Mouse (Mus musculus) T-cell, adult 2 months (primary cell): Measurements from ENCODE around the gene Egln2.

Source experiments
- DNase-seq: peaks from one replicate; pipeline ENCODE4 v3.0.0; 2022; ENCODE audit warnings: low spot score

The Egln2 gene

DNA sequence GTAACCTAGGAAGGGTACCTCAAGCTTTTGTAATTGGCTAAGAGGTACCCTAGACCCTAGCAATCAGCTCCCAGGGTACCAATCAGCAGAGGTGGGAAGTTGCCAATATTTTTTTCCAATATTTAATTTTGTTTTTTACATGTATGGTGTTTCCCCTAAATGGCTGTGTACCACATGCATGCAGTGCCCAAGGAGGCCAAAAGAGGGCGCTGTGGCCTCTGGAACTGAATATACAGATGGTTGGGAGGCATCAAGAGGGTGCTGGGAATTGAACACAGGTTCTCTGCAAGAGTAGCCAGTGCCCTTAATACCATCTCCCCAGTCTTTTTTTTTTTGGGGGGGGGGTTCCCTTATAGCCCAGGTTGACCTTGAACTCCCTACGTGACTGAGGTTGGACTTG is 35.2 kb downstream of the Egln2 start:
- no peak for DNase-seq

DNA sequence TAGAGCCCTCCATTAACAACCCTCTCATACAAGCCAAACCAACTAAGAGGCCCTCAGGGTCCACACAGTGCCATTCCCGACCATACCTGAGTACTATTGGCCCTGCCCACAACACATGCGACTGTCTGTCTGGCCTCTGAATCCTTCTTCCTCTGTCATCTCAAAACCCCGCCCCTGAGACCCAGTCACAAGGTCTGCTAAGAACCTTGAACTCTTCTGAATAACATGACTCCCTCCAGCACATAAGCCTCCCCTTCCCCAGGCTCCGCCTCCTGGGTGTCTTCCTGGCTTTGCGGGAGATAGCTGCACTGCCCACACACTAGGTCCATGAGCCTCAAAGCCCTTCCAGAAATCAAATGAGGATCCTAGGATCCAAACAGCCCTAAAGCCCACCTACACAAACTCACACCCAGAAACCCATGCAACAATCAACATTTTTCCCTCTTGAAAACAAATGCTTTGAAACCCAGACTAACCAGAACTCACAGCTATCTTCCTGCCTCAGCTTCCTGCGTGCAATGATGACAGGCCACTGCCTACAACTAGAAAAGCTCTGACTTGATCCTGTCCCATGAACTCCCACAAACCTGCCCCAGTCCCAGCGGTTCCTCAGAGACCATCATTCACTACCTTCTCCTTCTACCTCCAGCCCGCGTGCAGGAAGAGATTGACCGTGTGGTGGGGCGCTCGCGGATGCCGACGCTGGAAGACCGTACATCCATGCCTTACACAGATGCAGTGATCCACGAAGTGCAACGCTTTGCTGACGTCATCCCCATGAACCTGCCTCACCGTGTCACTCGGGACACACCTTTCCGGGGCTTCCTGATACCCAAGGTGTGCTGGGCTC is 35.9 kb downstream of the Egln2 start:
- DNase-seq: no peak

DNA sequence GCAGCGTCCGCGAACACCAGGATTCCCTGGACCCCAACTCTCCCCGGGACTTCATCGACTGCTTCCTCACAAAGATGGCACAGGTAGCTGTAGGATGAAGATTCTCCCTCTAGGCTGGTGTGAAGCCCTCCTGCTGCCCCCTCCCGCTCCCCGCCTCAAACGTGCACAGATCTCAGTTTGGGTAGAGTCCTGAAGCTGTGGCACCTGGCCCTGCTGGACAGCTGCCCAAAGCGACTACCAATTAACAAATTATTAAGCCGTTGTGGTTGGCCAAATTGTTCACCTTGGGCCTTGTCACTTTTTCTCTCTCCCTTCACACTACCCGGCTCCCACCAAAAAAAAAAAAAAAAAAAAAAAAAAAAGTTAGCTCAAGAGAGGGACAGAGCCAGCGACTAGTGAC is 36.8 kb downstream of the Egln2 start:
- no peak for DNase-seq

DNA sequence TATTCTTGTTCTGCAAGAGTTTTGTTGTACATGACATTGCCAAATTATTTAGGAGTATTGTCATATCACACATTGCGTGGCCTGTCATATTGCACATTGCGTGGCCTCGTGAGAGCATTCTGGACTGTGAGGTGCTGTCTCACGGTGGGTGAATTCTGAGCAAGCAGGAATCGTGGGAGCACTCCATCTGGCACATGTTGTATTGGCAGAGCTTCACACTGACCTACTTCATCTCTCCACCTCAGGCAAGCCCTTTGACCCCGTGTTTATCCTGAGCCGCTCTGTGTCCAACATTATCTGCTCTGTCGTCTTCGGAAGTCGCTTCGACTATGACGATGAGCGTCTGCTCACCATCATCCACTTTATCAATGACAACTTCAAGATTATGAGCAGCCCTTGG is 37.7 kb downstream of the Egln2 start:
- no peak for DNase-seq

DNA sequence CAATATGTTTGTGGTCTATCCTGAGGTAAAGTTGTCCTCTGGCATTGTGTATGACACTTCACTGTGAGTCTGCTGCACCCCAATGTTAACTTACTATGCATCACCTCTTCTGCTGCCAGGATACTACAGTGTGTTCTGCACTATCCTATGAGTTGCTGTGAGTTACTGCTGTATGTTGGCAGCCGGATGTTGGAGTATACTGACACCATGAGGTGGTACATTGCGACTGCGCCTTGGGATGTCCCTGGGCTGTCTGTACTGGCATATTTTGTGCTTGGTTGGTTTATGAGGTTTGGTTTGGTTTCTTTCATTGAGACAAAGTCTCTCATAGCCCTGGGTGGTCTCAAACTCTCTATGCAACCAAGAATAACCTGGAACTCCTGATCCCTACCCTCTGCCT is 38.4 kb downstream of the Egln2 start:
- DNase-seq: no peak

DNA sequence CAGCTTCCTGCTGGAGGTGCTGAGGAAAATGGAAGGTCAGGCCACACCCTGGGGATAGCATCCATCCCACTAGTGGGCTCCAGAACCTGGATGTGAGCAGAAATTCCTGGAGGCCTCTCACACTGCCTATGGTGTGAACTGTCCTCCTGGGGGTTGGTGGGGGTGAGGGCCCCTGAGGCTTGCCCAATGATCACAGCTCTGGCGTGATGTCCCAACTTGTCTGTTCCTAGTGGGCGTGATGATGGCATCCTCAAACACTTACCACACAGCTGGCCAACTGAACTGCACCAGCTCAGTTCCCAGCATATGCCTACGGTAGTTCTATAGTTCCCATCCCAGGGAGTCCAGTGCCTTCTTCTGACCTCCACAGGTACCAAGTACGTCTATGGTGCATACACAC is 41.6 kb downstream of the Egln2 start:
- DNase-seq: no peak

DNA sequence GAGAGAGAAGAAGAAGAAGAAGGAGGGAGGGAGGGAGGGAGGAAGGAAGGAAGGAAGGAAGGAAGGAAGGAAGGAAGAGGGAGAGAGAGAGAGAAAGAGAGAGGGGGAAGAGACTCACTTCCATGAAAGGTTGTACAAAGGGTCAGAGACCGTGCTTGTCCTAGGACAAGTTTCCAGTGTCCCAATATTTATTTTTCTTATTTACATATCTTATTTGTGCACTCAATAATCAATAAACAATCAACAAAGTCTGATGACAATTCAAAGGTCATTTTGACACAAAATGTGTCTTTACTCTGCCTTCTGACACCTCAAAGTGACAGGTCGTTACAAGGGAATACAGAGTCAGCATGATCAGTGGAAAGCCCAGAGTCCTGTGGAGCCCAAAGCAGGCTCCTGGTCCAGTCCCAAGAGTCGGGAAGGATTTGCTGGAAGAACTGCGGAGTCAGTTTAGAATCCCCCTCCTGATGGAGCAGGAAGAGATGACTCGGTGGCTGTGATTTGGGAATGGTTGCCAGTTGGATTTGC is 42.2 kb downstream of the Egln2 start:
- DNase-seq: no peak

DNA sequence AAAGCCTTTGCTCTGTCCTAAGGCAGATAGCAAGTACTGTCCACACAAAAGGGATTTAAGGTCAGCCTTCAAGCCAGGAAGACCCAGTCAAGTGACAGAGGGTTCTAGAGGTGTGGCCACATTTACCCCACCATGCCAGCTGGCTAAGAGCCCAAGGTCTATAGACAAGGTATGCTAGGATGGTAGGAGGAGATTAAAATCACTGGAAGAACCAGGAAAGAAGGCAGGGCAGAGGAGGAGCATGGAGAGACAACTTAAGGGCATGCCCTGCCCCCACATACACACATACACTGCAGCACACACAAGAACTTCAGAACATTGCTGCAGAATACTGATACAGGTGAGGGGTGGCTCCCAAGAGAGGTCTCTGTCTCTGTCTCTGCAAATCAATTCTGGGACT is 46.9 kb downstream of the Egln2 start, which contains the start of gene Cyp2f2:
TSS of gene Cyp2f2 (plus strand) at position 234 of the 400 bp plus-strand sequence.
- no peak for DNase-seq

DNA sequence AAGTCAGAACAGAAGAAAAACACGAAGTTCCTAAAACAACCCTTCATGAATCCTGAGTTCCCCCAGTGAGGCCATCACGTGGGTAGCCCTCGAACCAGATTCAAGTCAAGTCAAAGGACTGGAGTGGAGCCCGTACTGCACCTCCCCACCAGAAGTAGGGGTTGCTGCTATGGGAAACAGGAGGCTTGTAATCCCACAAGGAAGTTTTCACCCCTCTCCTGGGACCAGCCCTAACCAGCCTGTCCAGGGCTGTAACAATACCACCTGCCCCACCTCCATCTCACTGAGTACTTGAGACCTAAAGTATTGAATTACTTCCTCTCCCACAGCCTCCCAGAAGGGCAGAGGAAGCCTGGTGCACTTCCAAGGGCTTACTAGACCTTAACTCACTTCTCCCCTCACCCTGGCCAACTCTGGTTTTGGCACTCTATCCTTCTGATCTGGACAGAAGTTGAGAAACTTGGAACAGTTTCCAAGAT is 48.5 kb downstream of the Egln2 start:
- DNase-seq: no peak

DNA sequence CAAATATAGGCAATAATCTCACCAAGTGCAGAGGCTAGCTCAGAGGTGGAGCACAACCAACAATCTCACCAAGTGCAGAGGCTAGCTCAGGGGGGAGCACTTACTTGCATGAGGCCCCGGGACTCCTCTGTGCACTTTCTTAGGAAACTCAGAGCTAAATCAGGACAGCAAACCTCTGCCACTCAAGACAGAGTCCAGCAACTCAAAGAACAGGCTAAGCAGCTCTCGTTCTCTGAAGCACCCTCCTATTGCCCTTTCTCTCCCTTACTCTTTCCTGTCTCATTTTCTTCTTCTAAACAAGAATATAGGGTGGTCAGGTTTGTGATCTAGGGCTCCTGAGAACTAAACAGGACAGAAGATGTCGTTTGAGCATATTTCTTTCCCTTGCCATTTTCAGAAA is 54.6 kb downstream of the Egln2 start:
- DNase-seq: no peak

DNA sequence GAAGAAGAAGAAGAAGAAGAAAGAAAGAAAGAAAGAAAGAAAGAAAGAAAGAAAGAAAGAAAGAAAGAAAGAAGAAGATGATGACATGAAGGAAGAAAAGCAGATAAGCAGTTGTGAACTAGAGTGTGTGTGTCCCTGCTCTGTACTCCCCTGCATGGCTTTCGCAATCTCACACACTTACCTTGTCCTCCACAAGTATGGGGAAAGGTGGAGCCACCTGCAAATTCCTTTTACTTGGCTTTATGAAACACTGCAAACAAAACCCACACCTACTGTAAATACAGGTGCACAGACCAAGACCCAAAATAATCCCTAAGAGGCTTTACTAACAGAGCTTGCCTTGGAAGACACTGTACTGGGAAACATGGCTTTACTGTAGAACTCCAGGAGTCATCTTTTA is 55.6 kb downstream of the Egln2 start:
- DNase-seq: no peak

DNA sequence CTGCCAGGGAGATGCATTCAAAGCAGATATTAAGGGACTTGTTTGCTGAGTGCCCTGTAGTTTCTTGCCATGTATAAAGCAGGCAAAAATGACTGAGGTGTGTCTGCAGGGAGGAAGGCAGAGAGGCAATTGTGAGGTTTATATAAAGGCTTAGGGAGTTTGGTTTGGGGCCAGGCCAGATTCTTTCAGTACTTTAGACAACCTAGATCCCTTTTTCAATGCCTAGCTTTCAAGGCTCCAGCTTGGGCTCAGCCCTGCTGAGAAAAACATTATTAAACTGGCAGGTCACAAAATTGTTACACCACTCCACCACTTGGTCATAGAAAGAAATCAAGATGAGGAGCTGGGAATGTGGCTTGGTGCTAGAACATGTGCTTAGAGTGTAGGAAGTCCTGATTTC is 56.3 kb downstream of the Egln2 start:
- no peak for DNase-seq
